Mouse (Mus musculus) limb, embryonic 10.5 days (tissue): ENCODE data around the gene Synrg. TPM values are rescaled to one million over a fixed set of nuclear protein-coding genes. Genes with fewer than 3 reads are reported as not detected.

ENCODE experiments used
- DNase-seq: peaks from one replicate; pipeline ENCODE4 v3.0.0-alpha.2; 2017; ENCODE audit warnings: low spot score
- H3K27ac ChIP-seq: fragments of 300-500 bp; sonication (generic); 2 replicates; pipeline ENCODE4 v1.5.1; 2016; ENCODE audit warnings: mild to moderate bottlenecking
- H3K27me3 ChIP-seq: fragments of 300-500 bp; sonication (generic); 2 replicates; pipeline ENCODE4 v1.6.1; 2016; ENCODE audit warnings: low read depth, mild to moderate bottlenecking; ENCODE audit not compliant: poor library complexity, severe bottlenecking
- H3K36me3 ChIP-seq: fragments of 300-500 bp; sonication (generic); 2 replicates; pipeline ENCODE4 v1.6.1; 2016; ENCODE audit warnings: mild to moderate bottlenecking, moderate library complexity
- H3K4me1 ChIP-seq: fragments of 300-500 bp; sonication (generic); 2 replicates; pipeline ENCODE4 v1.6.1; 2016
- H3K4me3 ChIP-seq: fragments of 300-500 bp; sonication (generic); 2 replicates; pipeline ENCODE4 v1.5.1; 2016; ENCODE audit warnings: mild to moderate bottlenecking, moderate library complexity
- H3K9me3 ChIP-seq: fragments of 300-500 bp; sonication (generic); replicated peaks from 2 replicates; pipeline ENCODE4 v1.6.1; 2016; ENCODE audit warnings: mild to moderate bottlenecking
- WGBS: fragments of 180-500 bp; shearing (Covaris S2); methylation state at CpG from one replicate; pipeline ENCODE4 v1.1.7; 2016; 5-methylcytosine and 5-hydroxymethylcytosine counted together
- polyA plus RNA-seq: library from polyadenylated mRNA; unstranded; fragments of >200 nt; fragmentation: Nextera tagmentation; extraction: Ambion mirVana; gene quantifications from 2 replicates; pipeline ENCODE4 v1.2.1, GENCODE M21; 2016

Synrg gene
- polyA plus RNA-seq, 1 experiment from 2014 or later: 5.9 TPM

- 57% methylated on average over 8 of the region's 8 CpGs for WGBS
- peaks cover 6% of the 10 kb centered on the region for H3K36me3 ChIP-seq
- H3K27me3 ChIP-seq: no peaks in the 10 kb centered on the region
- no peak overlapping the region for H3K27ac ChIP-seq
- H3K4me1 ChIP-seq: no peaks in the 10 kb centered on the region
- DNase-seq: no peak
- no peaks in the 10 kb centered on the region for H3K9me3 ChIP-seq
- no peak overlapping the region for H3K4me3 ChIP-seq
Observed at GRCm38 (mm10) chr11:83967436-83968204, 3.4 kb downstream of the Synrg start.

GRCm38 (mm10) chr11:83968205-83968575 is 4.0 kb downstream of the Synrg start:
- H3K27ac ChIP-seq: no peak overlapping the region
- H3K27me3 ChIP-seq: no peaks in the 10 kb centered on the region
- H3K4me3 ChIP-seq: no peak overlapping the region
- no peak for DNase-seq
- 82% methylated on average over 6 of the region's 6 CpGs for WGBS
- H3K36me3 ChIP-seq: peaks cover under 1% of the 10 kb centered on the region; the same call in 1 of the 2 replicates
- no peaks in the 10 kb centered on the region for H3K4me1 ChIP-seq
- H3K9me3 ChIP-seq: no peaks in the 10 kb centered on the region

- H3K36me3 ChIP-seq: peaks cover 3% of the 10 kb centered on the region; the same call in 1 of the 2 replicates
- 91% methylated on average over 3 of the region's 3 CpGs for WGBS
- no peak overlapping the region for H3K27ac ChIP-seq
- no peaks in the 10 kb centered on the region for H3K9me3 ChIP-seq
- H3K27me3 ChIP-seq: no peaks in the 10 kb centered on the region
- DNase-seq: no peak
- no peak overlapping the region for H3K4me3 ChIP-seq
- H3K4me1 ChIP-seq: no peaks in the 10 kb centered on the region
Observed at GRCm38 (mm10) chr11:83969040-83969439, 4.8 kb downstream of the Synrg start.

GRCm38 (mm10) chr11:83974561-83975346 is 10.5 kb downstream of the Synrg start:
- no peak for DNase-seq
- no peaks in the 10 kb centered on the region; the same call in 1 of the 2 replicates for H3K4me1 ChIP-seq
- 83% methylated on average over 7 of the region's 7 CpGs for WGBS

GRCm38 (mm10) chr11:83975488-83975887 is 11.3 kb downstream of the Synrg start:
- 83% methylated on average over 1 of the region's 1 CpGs for WGBS
- Histone ChIP-seq H3K9me3 (no peaks in the 10 kb centered on the region), H3K4me1 (no peaks in the 10 kb centered on the region; the same call in 1 of the 2 replicates), H3K36me3 (peaks cover 23% of the 10 kb centered on the region), H3K27ac (no peak overlapping the region), H3K27me3 (no peaks in the 10 kb centered on the region), H3K4me3 (no peak overlapping the region)
- no peak for DNase-seq

More at GRCm38 (mm10) chr11:83974561-83975346, 10.5 kb downstream of the Synrg start:
- peaks cover 15% of the 10 kb centered on the region for H3K36me3 ChIP-seq
- no peaks in the 10 kb centered on the region for H3K9me3 ChIP-seq
- H3K27ac ChIP-seq: no peak overlapping the region
- H3K27me3 ChIP-seq: no peaks in the 10 kb centered on the region
- H3K4me3 ChIP-seq: no peak overlapping the region

- 84% methylated on average over 13 of the region's 13 CpGs for WGBS
- Histone ChIP-seq H3K4me1 (no peaks in the 10 kb centered on the region; the same call in 1 of the 2 replicates), H3K27ac (no peak overlapping the region), H3K27me3 (no peaks in the 10 kb centered on the region), H3K9me3 (no peaks in the 10 kb centered on the region), H3K36me3 (peaks cover 29% of the 10 kb centered on the region), H3K4me3 (no peak overlapping the region)
- DNase-seq: no peak
Observed at GRCm38 (mm10) chr11:83976236-83976977, 12.2 kb downstream of the Synrg start.

DNA sequence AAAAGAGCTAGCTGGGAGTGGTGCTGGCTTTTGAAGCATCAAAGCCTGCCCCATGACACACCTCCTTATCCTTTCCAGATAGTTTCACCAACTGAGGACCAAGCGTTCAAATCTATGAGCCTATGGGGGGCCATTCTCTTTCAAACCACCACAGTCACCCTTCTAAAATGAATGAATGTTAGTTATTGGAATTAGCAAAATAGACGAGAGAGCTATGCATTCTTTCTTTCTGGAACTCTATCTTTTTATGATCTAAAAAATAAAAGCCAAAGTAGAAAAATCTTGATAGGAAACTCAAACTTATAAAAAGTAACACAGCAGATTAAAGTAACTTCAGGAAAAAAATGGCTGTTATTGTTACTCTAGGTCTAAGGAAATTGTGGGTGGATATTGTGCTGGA is 13.6 kb downstream of the Synrg start:
- H3K4me3 ChIP-seq: no peak overlapping the region
- no peak overlapping the region for H3K27ac ChIP-seq
- H3K9me3 ChIP-seq: no peaks in the 10 kb centered on the region
- WGBS: 88% methylated on average over 2 of the region's 2 CpGs
- peaks cover 33% of the 10 kb centered on the region for H3K36me3 ChIP-seq
- DNase-seq: no peak
- H3K4me1 ChIP-seq: no peaks in the 10 kb centered on the region; the same call in 1 of the 2 replicates
- H3K27me3 ChIP-seq: no peaks in the 10 kb centered on the region

DNA sequence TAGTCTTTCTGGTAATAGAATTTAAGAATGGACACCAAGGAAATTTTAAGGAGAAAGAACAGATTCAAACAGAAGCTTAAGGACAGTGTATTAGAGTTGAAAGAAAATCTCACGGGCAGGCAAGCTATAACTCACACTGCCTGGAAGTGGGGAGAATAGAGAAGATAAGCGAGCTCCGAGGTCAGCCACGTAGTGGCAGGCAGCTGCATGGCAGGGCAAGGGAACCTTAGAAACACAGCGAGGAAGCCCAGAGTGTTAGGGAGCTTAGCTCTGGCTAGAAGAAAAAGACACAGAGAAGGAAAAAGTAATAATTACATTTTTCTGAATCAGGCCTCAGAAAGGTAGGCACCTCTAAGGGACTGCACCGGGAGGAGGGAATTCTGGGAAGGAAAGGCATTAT is 15.8 kb downstream of the Synrg start:
- H3K4me3 ChIP-seq: no peak overlapping the region
- H3K36me3 ChIP-seq: peaks cover 30% of the 10 kb centered on the region
- 86% methylated on average over 6 of the region's 6 CpGs for WGBS
- no peaks in the 10 kb centered on the region for H3K9me3 ChIP-seq
- H3K27ac ChIP-seq: no peak overlapping the region
- no peak for DNase-seq
- no peaks in the 10 kb centered on the region; the same call in 1 of the 2 replicates for H3K4me1 ChIP-seq
- no peaks in the 10 kb centered on the region for H3K27me3 ChIP-seq

GRCm38 (mm10) chr11:83981338-83981737 is 17.1 kb downstream of the Synrg start:
- no peak for DNase-seq
- Histone ChIP-seq H3K4me3 (no peak overlapping the region), H3K27me3 (no peaks in the 10 kb centered on the region), H3K27ac (no peak overlapping the region), H3K9me3 (no peaks in the 10 kb centered on the region), H3K36me3 (peaks cover 32% of the 10 kb centered on the region), H3K4me1 (no peaks in the 10 kb centered on the region)
- 89% methylated on average over 10 of the region's 10 CpGs for WGBS

DNA sequence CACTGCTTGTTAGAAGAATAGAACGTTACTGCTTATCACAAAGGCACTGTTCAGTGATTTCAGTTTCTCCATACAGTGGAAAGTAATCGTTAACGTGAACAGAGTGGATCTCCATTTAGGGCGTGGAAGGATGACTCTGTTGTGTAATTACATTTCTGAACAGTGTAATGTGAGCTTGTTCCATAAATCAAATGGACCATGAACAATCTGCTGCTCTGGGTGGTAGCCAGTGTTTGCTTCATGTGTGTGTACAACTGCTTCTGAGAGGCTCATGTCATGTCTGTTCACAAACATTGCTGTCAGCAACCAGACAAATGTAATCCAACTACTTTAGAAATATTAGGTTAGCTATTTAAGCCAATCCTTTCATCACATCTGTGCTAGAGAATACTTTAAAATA is 27.5 kb downstream of the Synrg start:
- Histone ChIP-seq H3K36me3 (peaks cover 12% of the 10 kb centered on the region; the same call in 1 of the 2 replicates), H3K9me3 (no peaks in the 10 kb centered on the region), H3K27ac (no peak overlapping the region), H3K4me3 (no peak overlapping the region), H3K4me1 (no peaks in the 10 kb centered on the region), H3K27me3 (no peaks in the 10 kb centered on the region)
- DNase-seq: no peak
- WGBS: 92% methylated on average over 4 of the region's 4 CpGs

GRCm38 (mm10) chr11:83993428-83993827 is 29.2 kb downstream of the Synrg start:
- H3K36me3 ChIP-seq: peaks cover 17% of the 10 kb centered on the region; the same call in 1 of the 2 replicates
- no peaks in the 10 kb centered on the region for H3K27me3 ChIP-seq
- WGBS: 77% methylated on average over 2 of the region's 2 CpGs

DNA sequence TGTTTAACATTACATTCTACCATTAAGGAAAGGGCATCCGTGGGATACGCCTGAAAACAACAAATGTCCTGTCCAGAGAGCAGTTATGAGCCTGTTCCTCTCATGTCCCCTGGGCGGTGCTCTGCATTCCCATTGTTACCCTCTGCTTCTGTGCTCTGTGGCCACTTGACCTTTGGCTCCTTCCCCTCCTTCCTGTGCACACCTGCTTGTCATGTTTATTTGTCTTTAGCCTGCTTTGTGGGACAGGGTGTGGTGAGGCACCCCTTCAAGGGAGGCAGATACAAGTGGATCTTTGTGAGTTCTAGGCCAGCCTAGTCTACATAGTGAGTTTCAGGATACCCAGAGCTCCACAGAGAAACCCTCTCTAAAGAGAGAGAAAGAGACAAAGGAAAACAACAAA is 30.3 kb downstream of the Synrg start:
- no peak overlapping the region for H3K4me3 ChIP-seq
- 88% methylated on average over 3 of the region's 3 CpGs for WGBS
- DNase-seq: no peak
- H3K27me3 ChIP-seq: no peaks in the 10 kb centered on the region
- peaks cover 17% of the 10 kb centered on the region; the same call in 1 of the 2 replicates for H3K36me3 ChIP-seq
- no peak overlapping the region for H3K27ac ChIP-seq
- H3K9me3 ChIP-seq: no peaks in the 10 kb centered on the region
- no peaks in the 10 kb centered on the region for H3K4me1 ChIP-seq

More at GRCm38 (mm10) chr11:83993428-83993827, 29.2 kb downstream of the Synrg start:
- H3K27ac ChIP-seq: no peak overlapping the region
- DNase-seq: no peak
- H3K4me1 ChIP-seq: no peaks in the 10 kb centered on the region
- no peak overlapping the region for H3K4me3 ChIP-seq
- H3K9me3 ChIP-seq: no peaks in the 10 kb centered on the region
